12 mouse cellular contexts compared by ENCODE assay signal in genomic region chr10:98417807-98418743, GRCm38 (mm10).
DNase-seq lines count a peak whose midpoint lies in the region; ATAC-seq and TF ChIP-seq lines count a peak whose summit lies in the region.
"Had no signal": no experiment of that assay in that cellular context is flagged by ENCODE, and none has a peak within 500 bp of the region (broad histone marks: within the 10 kb centered on the region; RNA-seq: fewer than 3 reads in every experiment).

No protein-coding gene starts in this region.

- H3K36me3 ChIP-seq in midbrain, embryonic 13.5 days, result no peaks in the 10 kb centered on the region
- no peaks in the 10 kb centered on the region for H3K36me3 ChIP-seq in intestine, postnatal 0 days (ENCODE audit: control insufficient read depth, insufficient read depth)
- H3K36me3 ChIP-seq: G1E; heart, embryonic 13.5 days; liver, embryonic 13.5 days had no signal

- peak; percentile 9 for DNase-seq in 3T3-L1 (ENCODE audit: low read depth, low spot score)
- DNase-seq in MN1 (ENCODE audit: low spot score), result peak; percentile 19
- peak; percentile 11 for DNase-seq in embryo, embryonic 11 days
- DNase-seq in kidney, postnatal 25 days, result no peak
- DNase-seq in kidney, adult 11 months, result no peak
- DNase-seq: kidney, adult 18-20 months; liver, embryonic 13.5 days; thymus, postnatal 14 days had no signal

- no peaks in the 10 kb centered on the region for H3K9me3 ChIP-seq in midbrain, embryonic 13.5 days
- H3K9me3 ChIP-seq in intestine, postnatal 0 days (ENCODE audit: control insufficient read depth), result no peaks in the 10 kb centered on the region
- H3K9me3 ChIP-seq: G1E; heart, embryonic 13.5 days; liver, embryonic 13.5 days had no signal

- no peak overlapping the region for H3K4me3 ChIP-seq in midbrain, embryonic 13.5 days (replicated peaks)
- no peak overlapping the region for H3K4me3 ChIP-seq in intestine, postnatal 0 days (ENCODE audit: low read depth, low read length)
- H3K4me3 ChIP-seq: heart, embryonic 13.5 days; liver, embryonic 13.5 days had no signal

- H3K4me1 ChIP-seq in midbrain, embryonic 13.5 days (replicated peaks), result no peaks in the 10 kb centered on the region
- no peaks in the 10 kb centered on the region for H3K4me1 ChIP-seq in intestine, postnatal 0 days (replicated peaks; ENCODE audit: control insufficient read depth, insufficient read depth, low read length)
- H3K4me1 ChIP-seq: heart, embryonic 13.5 days; liver, embryonic 13.5 days had no signal

- no peaks in the 10 kb centered on the region for H3K27me3 ChIP-seq in midbrain, embryonic 13.5 days
- no peaks in the 10 kb centered on the region for H3K27me3 ChIP-seq in intestine, postnatal 0 days (replicated peaks; ENCODE audit: control insufficient read depth, insufficient read depth, low read length)
- H3K27me3 ChIP-seq: heart, embryonic 13.5 days; liver, embryonic 13.5 days had no signal

- H3K27ac ChIP-seq in midbrain, embryonic 13.5 days, result no peak overlapping the region; the same call in 1 of the 2 replicates
- H3K27ac ChIP-seq in intestine, postnatal 0 days (ENCODE audit: low read depth, low read length), result no peak overlapping the region
- H3K27ac ChIP-seq: heart, embryonic 13.5 days; liver, embryonic 13.5 days had no signal

- H3K4me2 ChIP-seq in midbrain, embryonic 13.5 days (replicated peaks), result no peak overlapping the region
- H3K4me2 ChIP-seq in intestine, postnatal 0 days (replicated peaks; ENCODE audit: low read depth), result no peak overlapping the region
- H3K4me2 ChIP-seq: heart, embryonic 13.5 days; liver, embryonic 13.5 days had no signal

- no peak for TF ChIP-seq CTCF in intestine, postnatal 0 days (IDR thresholded peaks at IDR 0.05; ENCODE audit: low read depth)

- 64% methylated on average over 16 of the region's 17 CpGs for WGBS in midbrain, embryonic 13.5 days
- WGBS in intestine, postnatal 0 days, result 57% methylated on average over 16 of the region's 17 CpGs

- no peak overlapping the region for H3K9ac ChIP-seq in midbrain, embryonic 13.5 days (replicated peaks)
- no peak overlapping the region for H3K9ac ChIP-seq in intestine, postnatal 0 days (ENCODE audit: low read depth, low read length)
- H3K9ac ChIP-seq: heart, embryonic 13.5 days; liver, embryonic 13.5 days had no signal

- peak; percentile 85; the same call in 1 of the 2 replicates for ATAC-seq in midbrain, embryonic 13.5 days
- no peak for ATAC-seq in intestine, postnatal 0 days

Comparison
In these comparisons a context has a peak if more than half of its experiments do, and no peak if none do; other contexts are left out.
1. DNase-seq: peak in 3T3-L1 (single experiment), MN1 (single experiment) and embryo, embryonic 11 days (single experiment); none in kidney, postnatal 25 days (0 of 2) and kidney, adult 11 months (single experiment).